Mouse (Mus musculus): ENCODE measurements at regions not wholly inside any gene's neighbourhood (a gene's known extent, or its start where the extent isn't known, plus 50 kb on each side); places are given as distances from the start of the nearest gene placed in this dataset.

GRCm38 (mm10) chr13:28517161-28517560 lies 259.8 kb downstream of the Gm11361 start:
- H3K9me3 ChIP-seq (replicated peaks) = no peaks in the 10 kb centered on the region
- no peak overlapping the region for H3K4me3 ChIP-seq
- peaks cover 37% of the 10 kb centered on the region for H3K4me1 ChIP-seq
- H3K27me3 ChIP-seq = no peaks in the 10 kb centered on the region
- no peak overlapping the region; the same call in 1 of the 2 replicates for H3K27ac ChIP-seq
- 79% methylated on average over 6 of the region's 6 CpGs for WGBS
- H3K36me3 ChIP-seq (ENCODE audit: poor library complexity, severe bottlenecking) = no peaks in the 10 kb centered on the region
- no peak overlapping the region for H3K4me2 ChIP-seq
- H3K9ac ChIP-seq = no peak overlapping the region
- no peak for ATAC-seq

DNA sequence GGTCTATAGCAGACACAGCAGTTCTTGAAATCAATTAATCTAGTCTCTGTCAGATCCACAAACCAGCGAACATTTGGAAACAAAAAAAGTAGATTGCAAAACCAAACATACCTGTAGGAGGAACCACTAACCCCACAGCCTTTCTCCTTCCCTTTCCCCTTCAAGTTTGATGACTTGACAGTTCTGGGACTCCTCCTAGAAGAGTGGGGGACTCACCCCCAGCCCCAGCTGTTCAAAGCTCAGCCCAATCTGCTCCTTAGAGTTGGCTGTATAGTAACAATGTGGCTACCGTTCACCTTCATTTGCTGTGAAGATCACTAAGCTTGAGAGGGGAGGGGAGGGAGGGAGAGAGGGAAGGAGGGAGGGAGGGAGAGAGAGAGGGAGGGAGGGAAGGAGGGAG lies 259.3 kb downstream of the Gm11361 start:
- Histone ChIP-seq H3K4me2 (no peak overlapping the region), H3K9me3 (replicated peaks) (no peaks in the 10 kb centered on the region), H3K4me1 (peaks cover 38% of the 10 kb centered on the region), H3K27me3 (no peaks in the 10 kb centered on the region), H3K4me3 (no peak overlapping the region), H3K9ac (no peak overlapping the region), H3K27ac (no peak overlapping the region), H3K36me3 (ENCODE audit: poor library complexity, severe bottlenecking) (no peaks in the 10 kb centered on the region)
- no peak for ATAC-seq
- WGBS = 58% methylated on average over 2 of the region's 2 CpGs

DNA sequence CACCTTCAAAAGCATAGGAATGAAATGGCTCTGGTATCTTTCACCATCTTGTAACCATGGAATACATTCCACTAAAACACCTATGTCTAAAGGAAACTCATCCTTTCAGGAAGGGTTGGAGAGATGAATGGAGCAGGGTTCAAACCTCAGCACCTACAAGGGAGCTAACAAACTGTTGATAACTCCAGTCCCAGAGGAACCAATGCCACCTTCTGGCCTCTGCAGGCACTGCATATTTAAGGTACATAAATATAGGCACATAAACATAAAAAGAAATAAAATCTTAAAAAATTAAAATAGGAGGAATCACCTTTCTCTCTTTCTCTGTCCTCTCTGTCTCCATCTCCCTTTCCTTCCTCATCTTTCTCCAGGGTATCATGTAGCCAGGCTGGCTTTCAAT lies 256.9 kb downstream of the Gm11361 start:
- H3K9me3 ChIP-seq (replicated peaks) = no peaks in the 10 kb centered on the region
- H3K4me1 ChIP-seq = peaks cover 24% of the 10 kb centered on the region
- H3K4me3 ChIP-seq = no peak overlapping the region
- no peak overlapping the region for H3K4me2 ChIP-seq
- no peak overlapping the region for H3K27ac ChIP-seq
- no peaks in the 10 kb centered on the region for H3K36me3 ChIP-seq (ENCODE audit: poor library complexity, severe bottlenecking)
- no peak for ATAC-seq
- no peaks in the 10 kb centered on the region for H3K27me3 ChIP-seq
- no peak overlapping the region for H3K9ac ChIP-seq

GRCm38 (mm10) chr13:28513336-28513735 lies 256.0 kb downstream of the Gm11361 start:
- Histone ChIP-seq H3K27ac (peak overlapping the region; percentile 10; the same call in 1 of the 2 replicates), H3K4me2 (no peak overlapping the region), H3K4me3 (no peak overlapping the region), H3K27me3 (no peaks in the 10 kb centered on the region), H3K4me1 (peaks cover 24% of the 10 kb centered on the region), H3K9ac (no peak overlapping the region), H3K9me3 (replicated peaks) (no peaks in the 10 kb centered on the region), H3K36me3 (ENCODE audit: poor library complexity, severe bottlenecking) (no peaks in the 10 kb centered on the region)
- no peak for ATAC-seq
- 94% methylated on average over 7 of the region's 7 CpGs for WGBS

- Histone ChIP-seq H3K9ac (no peak overlapping the region), H3K9me3 (replicated peaks) (no peaks in the 10 kb centered on the region), H3K27me3 (no peaks in the 10 kb centered on the region), H3K4me2 (no peak overlapping the region), H3K27ac (peak overlapping the region; percentile 59), H3K4me3 (no peak overlapping the region), H3K4me1 (peaks cover 26% of the 10 kb centered on the region), H3K36me3 (ENCODE audit: poor library complexity, severe bottlenecking) (no peaks in the 10 kb centered on the region)
- peak; percentile 84 for ATAC-seq
- 50% methylated on average over 11 of the region's 11 CpGs for WGBS
Observed at GRCm38 (mm10) chr13:28512573-28513334, 255.4 kb downstream of the Gm11361 start.

DNA sequence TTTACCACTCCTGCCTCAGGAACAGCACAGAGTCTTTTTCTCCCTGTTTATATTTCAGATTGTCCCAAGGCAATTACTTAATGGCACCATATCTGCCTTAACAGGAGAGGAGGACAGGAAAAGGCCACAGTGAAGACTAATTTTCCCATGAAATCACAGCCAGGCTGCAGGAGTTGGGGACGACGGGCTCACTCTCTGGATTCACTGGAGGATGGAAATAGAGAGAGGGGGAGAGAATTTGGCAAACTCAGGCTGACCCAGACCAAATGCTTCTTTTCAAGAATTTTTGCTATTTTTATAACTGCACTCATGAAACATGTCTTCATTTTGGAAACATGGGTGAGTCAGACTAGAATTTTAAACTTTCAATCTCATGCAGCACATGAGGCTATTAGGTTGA lies 250.9 kb downstream of the Gm11361 start:
- H3K27me3 ChIP-seq = no peaks in the 10 kb centered on the region
- peaks cover 21% of the 10 kb centered on the region for H3K4me1 ChIP-seq
- H3K4me2 ChIP-seq = no peak overlapping the region
- ATAC-seq = no peak
- 90% methylated on average over 2 of the region's 2 CpGs for WGBS
- no peaks in the 10 kb centered on the region for H3K9me3 ChIP-seq (replicated peaks)
- 0 out of 2 replicates have a peak, but pooled peaks cover 11% of the 10 kb centered on the region for H3K36me3 ChIP-seq (ENCODE audit: poor library complexity, severe bottlenecking)
- no peak overlapping the region for H3K9ac ChIP-seq
- no peak overlapping the region for H3K4me3 ChIP-seq
- no peak overlapping the region for H3K27ac ChIP-seq

DNA sequence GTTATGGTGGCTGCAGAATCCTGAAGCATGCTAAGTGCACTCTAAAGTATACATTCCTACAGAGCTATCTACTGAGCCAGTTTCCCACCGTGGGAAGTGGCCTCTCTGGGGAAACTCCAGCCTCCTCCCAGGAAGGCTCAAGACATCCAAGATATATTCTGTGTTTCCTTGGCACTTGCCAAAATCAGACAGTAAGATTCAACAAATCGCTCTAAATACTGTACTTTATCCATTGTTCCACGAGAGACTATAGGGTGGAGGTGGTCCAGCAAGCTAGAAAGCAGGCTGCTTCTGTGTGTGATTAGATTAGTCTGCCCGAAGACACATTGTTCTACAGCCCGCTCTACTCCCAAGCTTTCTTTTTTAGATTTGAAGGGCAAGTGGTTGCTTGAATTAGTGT lies 250.5 kb downstream of the Gm11361 start:
- no peak for ATAC-seq
- Histone ChIP-seq H3K9me3 (replicated peaks) (no peaks in the 10 kb centered on the region), H3K27me3 (no peaks in the 10 kb centered on the region), H3K27ac (no peak overlapping the region), H3K4me2 (no peak overlapping the region), H3K9ac (no peak overlapping the region), H3K4me1 (peaks cover 17% of the 10 kb centered on the region), H3K4me3 (no peak overlapping the region), H3K36me3 (ENCODE audit: poor library complexity, severe bottlenecking) (peaks cover 15% of the 10 kb centered on the region; the same call in 1 of the 2 replicates)
- 81% methylated on average over 5 of the region's 5 CpGs for WGBS

DNA sequence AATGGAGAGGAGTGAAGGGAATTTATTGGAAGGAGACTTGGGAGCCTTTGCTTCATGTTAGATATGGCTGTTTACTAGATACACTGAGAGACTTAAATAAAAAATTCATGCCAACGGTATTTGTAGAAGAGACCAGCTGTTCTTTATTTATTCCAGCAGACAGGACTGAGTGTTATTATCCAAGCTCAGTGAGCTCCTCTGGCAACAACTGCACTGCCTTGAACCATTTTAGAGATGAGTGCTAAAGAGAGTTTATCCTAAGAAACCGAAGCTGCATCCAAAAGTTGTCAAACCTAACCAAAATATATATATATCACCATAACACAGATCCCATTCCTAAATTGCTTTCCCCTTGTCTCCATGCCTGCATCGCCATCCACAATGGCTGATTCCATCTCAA lies 247.0 kb downstream of the Gm11361 start:
- Histone ChIP-seq H3K9me3 (replicated peaks) (no peaks in the 10 kb centered on the region), H3K4me3 (no peak overlapping the region), H3K27ac (no peak overlapping the region), H3K4me2 (no peak overlapping the region), H3K4me1 (peaks cover 13% of the 10 kb centered on the region), H3K9ac (no peak overlapping the region), H3K27me3 (no peaks in the 10 kb centered on the region), H3K36me3 (ENCODE audit: poor library complexity, severe bottlenecking) (peaks cover 15% of the 10 kb centered on the region; the same call in 1 of the 2 replicates)
- no peak for ATAC-seq
- WGBS = 88% methylated on average over 3 of the region's 3 CpGs

DNA sequence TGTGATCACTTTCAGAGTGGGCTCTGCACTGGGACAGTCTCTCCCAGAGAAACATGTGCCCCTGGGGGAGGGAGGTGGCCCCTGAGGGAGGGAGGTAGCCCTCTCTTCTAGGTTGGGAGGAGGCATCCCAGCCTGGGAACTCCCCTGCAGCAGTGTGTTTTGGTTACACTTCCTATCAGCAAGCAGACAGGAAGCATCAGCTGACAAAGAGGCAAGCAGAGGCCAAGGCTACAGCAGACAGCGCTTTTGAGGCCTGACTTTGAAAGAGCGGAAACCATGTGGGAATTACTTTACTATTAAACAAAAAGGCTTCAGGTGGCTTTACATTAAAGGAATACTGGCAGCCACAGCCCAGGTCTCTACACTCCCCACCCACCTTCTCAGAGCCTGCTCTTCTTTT lies 244.8 kb downstream of the Gm11361 start:
- Histone ChIP-seq H3K9ac (no peak overlapping the region), H3K4me2 (no peak overlapping the region), H3K27ac (no peak overlapping the region), H3K9me3 (replicated peaks) (no peaks in the 10 kb centered on the region), H3K4me3 (no peak overlapping the region), H3K4me1 (peaks cover 7% of the 10 kb centered on the region; the same call in 1 of the 2 replicates), H3K36me3 (ENCODE audit: poor library complexity, severe bottlenecking) (peaks cover 15% of the 10 kb centered on the region; the same call in 1 of the 2 replicates), H3K27me3 (no peaks in the 10 kb centered on the region)
- WGBS = 68% methylated on average over 2 of the region's 2 CpGs
- 0 out of 2 replicates have a peak, but pooled peaks have one; percentile 27 for ATAC-seq

DNA sequence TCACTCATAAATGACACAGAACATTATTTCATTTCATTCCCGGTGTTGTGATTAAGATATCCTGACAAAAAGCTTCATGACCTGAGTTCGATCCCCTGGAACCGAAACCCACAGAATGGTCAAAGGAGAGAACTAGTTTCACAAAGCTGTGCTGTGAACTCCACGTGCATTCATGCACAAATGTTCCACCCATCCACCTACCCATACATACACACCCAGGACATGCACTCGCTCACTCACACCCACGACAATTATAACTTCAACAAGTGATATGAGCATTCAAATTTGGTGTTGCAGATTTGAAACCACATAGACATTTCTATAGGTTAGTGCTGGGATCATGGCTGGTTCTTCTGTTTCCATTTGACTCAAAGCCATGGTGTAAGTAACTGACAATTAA lies 243.4 kb downstream of the Gm11361 start:
- ATAC-seq = no peak
- no peaks in the 10 kb centered on the region for H3K9me3 ChIP-seq (replicated peaks)
- WGBS = 96% methylated on average over 6 of the region's 6 CpGs
- no peaks in the 10 kb centered on the region for H3K27me3 ChIP-seq
- peaks cover 5% of the 10 kb centered on the region; the same call in 1 of the 2 replicates for H3K4me1 ChIP-seq
- no peak overlapping the region for H3K27ac ChIP-seq
- peaks cover 15% of the 10 kb centered on the region; the same call in 1 of the 2 replicates for H3K36me3 ChIP-seq (ENCODE audit: poor library complexity, severe bottlenecking)
- no peak overlapping the region for H3K4me3 ChIP-seq
- H3K9ac ChIP-seq = no peak overlapping the region
- H3K4me2 ChIP-seq = no peak overlapping the region

DNA sequence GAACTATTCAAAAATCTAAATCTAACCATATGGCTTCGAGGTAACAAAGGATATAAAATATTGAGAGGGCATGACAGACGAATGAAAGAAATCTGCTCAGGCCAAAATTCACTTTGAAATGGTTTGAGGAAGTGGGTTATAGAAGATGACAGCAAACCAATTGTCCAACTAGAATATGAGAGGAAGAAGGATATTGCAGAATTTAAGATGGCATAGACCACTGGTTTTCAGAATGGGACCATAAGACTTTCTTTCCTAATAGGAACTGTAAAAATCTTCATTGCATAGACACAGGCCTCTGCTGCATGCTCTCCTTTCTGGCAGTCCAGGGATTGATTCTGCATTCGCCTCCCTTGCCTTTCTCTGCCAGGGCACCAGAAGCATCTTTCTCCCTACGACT lies 240.2 kb downstream of the Gm11361 start:
- Histone ChIP-seq H3K27ac (no peak overlapping the region), H3K4me3 (no peak overlapping the region), H3K4me2 (no peak overlapping the region), H3K36me3 (ENCODE audit: poor library complexity, severe bottlenecking) (no peaks in the 10 kb centered on the region), H3K27me3 (no peaks in the 10 kb centered on the region), H3K9ac (no peak overlapping the region), H3K4me1 (0 out of 2 replicates have a peak, but pooled peaks cover 3% of the 10 kb centered on the region), H3K9me3 (replicated peaks) (no peaks in the 10 kb centered on the region)
- WGBS = 94% methylated on average over 4 of the region's 4 CpGs
- no peak for ATAC-seq

DNA sequence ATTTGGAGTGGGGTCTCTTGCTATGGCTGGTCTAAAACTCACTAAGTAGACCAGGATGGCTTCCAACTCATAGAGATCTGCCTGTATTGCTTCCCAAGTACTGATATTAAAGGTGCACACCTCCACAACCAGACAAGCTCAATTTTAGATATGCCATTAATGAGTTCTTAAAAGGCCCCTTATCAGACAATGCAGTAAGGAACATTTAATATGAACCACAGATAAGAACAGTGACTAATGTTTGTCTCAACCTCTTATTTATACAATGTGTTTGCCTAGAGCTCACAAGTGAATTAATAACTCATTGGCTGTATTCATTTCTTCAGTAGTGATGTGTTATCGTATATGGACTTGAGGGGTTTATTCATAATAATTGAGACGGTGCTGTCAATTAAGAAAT lies 234.7 kb downstream of the Gm11361 start:
- Histone ChIP-seq H3K27ac (no peak overlapping the region), H3K4me1 (no peaks in the 10 kb centered on the region), H3K4me3 (no peak overlapping the region), H3K9ac (no peak overlapping the region), H3K36me3 (ENCODE audit: poor library complexity, severe bottlenecking) (no peaks in the 10 kb centered on the region), H3K4me2 (no peak overlapping the region), H3K27me3 (no peaks in the 10 kb centered on the region), H3K9me3 (replicated peaks) (no peaks in the 10 kb centered on the region)
- no peak for ATAC-seq
- WGBS = 77% methylated on average over 2 of the region's 2 CpGs

DNA sequence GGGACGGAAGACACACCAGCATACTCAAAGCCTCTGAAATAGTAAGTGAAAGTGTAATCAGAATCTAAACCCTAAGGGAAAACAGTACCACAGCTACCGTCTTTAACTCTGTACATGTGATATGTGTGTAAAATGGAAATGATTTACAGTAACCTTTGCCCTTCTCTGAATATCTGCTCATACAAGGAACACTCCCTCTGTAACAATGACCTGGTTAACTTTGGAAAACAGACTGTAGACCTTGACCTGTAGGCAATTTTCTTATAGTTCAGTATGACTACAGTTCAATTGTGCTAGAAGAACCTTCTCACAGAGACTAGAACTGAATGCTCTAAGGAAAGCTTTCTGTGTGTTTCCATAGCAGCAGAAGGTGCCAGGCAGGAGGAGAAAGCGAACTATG lies 226.4 kb downstream of the Gm11361 start:
- Histone ChIP-seq H3K9ac (no peak overlapping the region), H3K4me3 (no peak overlapping the region), H3K9me3 (replicated peaks) (no peaks in the 10 kb centered on the region), H3K36me3 (ENCODE audit: poor library complexity, severe bottlenecking) (no peaks in the 10 kb centered on the region), H3K4me1 (peaks cover 13% of the 10 kb centered on the region), H3K4me2 (no peak overlapping the region), H3K27ac (no peak overlapping the region), H3K27me3 (no peaks in the 10 kb centered on the region)
- no peak for ATAC-seq
- 84% methylated on average over 3 of the region's 3 CpGs for WGBS
